Mouse (Mus musculus): ENCODE data around the gene Gm15085. TPM values are rescaled to one million over a fixed set of nuclear protein-coding genes. Genes with fewer than 3 reads are reported as not detected.

Gm15085 gene
- not detected in 2 replicates for polyA plus RNA-seq (2015; fragmentation: Nextera tagmentation; extraction: Ambion mirVana)

DNA sequence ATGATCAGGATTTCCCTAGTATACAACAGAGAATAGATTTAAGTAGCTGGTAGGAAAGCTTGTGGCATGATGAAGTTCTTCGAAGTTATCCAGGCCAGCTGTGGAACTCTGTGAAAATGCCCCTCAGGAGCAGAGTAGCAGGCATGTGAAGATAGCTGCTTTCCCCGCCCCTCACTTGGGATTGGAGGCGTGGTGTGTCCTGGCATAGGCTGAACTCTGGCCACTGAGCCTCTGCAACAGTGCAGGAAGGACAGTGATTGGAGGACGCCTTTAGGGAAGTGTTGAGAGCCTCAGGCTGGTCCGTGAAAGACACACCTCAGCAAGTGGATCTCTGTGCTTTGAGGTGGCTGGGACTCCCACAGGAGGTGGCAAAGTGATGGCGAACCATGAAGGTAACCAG lies at the start of gene Gm15085:
TSS of gene Gm15085 (plus strand) at position 301 of the 400 bp plus-strand sequence.

Other genes starting within 250 kb of the Gm15085 start
- gene Gm15093, start 175.2 kb upstream of the Gm15085 start, polyA plus RNA-seq (2015; fragmentation: Nextera tagmentation; extraction: Ambion mirVana): not detected in 2 replicates
- not detected in 2 replicates for gene Gm10439, start 147.0 kb downstream of the Gm15085 start, polyA plus RNA-seq (2015; fragmentation: Nextera tagmentation; extraction: Ambion mirVana)

Measured in urinary bladder, postnatal 0 days (tissue).